Mouse (Mus musculus): ENCODE measurements around the gene Gngt2. TPM values are rescaled to one million over a fixed set of nuclear protein-coding genes. Genes with fewer than 3 reads are reported as not detected.
"Not testable (repeated sequence)": the region's sequence is repeated elsewhere in the genome, so short reads cannot be mapped to it uniquely, and the experiment has no call there.

Gene Gngt2
- total RNA-seq, 2 experiments from 2014 or later, result 2.1 to 2.6 TPM

DNA sequence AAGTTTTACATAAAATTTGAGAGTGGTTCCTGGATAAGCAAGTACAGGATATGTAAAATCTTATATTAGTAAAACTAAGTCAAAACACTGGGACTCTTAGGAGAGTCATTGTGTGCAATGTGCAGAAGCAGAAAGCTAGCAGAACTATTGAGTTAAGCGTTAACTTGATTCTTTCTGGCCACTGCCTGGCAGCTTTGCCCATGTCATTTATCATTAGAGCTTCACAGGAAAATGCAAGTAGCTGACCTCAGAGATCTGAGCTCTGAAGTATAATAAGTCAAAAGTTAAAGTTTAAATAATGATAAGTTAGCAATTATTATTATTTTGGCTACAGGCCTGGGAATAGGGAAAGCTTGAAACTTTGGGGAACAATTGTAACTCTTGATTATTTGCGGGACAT lies 42.8 kb downstream of the Gngt2 start:
- not testable (repeated sequence) for DNase-seq (ENCODE audit: low spot score in 2 of 2)

DNA sequence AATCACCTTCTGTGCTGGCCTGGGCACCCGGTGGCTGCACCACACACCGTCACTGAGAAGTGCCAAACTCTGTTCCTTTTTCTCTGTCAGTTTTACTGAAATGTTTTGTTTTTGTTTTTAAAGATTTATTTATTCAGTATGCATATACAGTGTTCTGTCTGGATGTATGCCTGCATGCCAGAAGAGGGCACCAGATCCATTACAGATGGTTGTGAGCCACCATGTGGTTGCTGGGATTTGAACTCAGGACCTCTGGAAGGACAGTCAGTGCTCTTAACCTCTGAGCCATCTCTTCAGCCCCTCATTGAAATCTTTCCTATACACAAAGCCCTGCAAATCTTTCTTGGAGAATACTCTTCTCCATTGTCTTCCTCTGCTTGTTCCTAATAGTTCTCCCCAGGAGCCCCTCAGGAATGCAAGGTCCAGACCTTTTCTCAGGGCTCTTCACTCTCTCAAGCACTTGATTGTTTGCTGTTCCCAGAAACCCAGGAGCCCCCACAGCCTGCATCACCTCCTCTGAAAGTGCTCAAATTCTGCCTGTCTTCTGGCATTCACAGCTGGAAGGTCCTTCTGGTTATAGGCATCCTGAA lies 53.5 kb downstream of the Gngt2 start:
- DNase-seq (ENCODE audit: low spot score in 2 of 2), result no peak

Other genes starting within 250 kb of the Gngt2 start
- 1 to 10 TPM; 2.4 to 3.6 TPM for gene Ngfr, start 249.5 kb upstream of the Gngt2 start, total RNA-seq (2021)
- 100 to 1,000 TPM; 110 to 124 TPM for gene Phb, start 170.3 kb upstream of the Gngt2 start, total RNA-seq (2021)
- gene Zfp652, start 124.5 kb upstream of the Gngt2 start, total RNA-seq (2021), result 10 to 100 TPM; 51.1 to 52.1 TPM
- 1 to 10 TPM; 1.6 to 1.8 TPM for gene B130006D01Rik, start 113.6 kb upstream of the Gngt2 start, total RNA-seq (2021)
- 10 to 100 TPM; 17.8 to 21.3 TPM for gene Phospho1, start 12.7 kb upstream of the Gngt2 start, total RNA-seq (2021)
- 1 to 10 TPM; 3.7 to 4.4 TPM for gene Abi3, start 5.3 kb downstream of the Gngt2 start, total RNA-seq (2021)
- not detected for gene B4galnt2, start 77.7 kb downstream of the Gngt2 start, total RNA-seq (2021)
- gene Igf2bp1, start 168.7 kb downstream of the Gngt2 start, total RNA-seq (2021), result under 1 TPM; 0.47 to 0.50 TPM
- gene Gip, start 187.3 kb downstream of the Gngt2 start, total RNA-seq (2021), result not detected
- 10 to 100 TPM; 91.6 to 93.2 TPM for gene Snf8, start 197.7 kb downstream of the Gngt2 start, total RNA-seq (2021)
- 10 to 100 TPM; 56.6 to 57.8 TPM for gene Ube2z, start 228.2 kb downstream of the Gngt2 start, total RNA-seq (2021)
- gene Atp5g1, start 238.5 kb downstream of the Gngt2 start, total RNA-seq (2021), result 100 to 1,000 TPM; 583 to 624 TPM

All from layer of hippocampus, postnatal 10 days (tissue).